Comparison of ENCODE assay signal across 8 mouse cellular contexts in genomic region chr19:44388475-44389428, GRCm38 (mm10). TPM values are rescaled to one million over a fixed set of nuclear protein-coding genes. Genes with fewer than 3 reads are reported as not detected.
DNase-seq lines count a peak whose midpoint lies in the region; ATAC-seq and TF ChIP-seq lines count a peak whose summit lies in the region.

No protein-coding gene starts in this region.

- H3K27me3 ChIP-seq in G1E (ENCODE audit: insufficient read depth, low read length) = no peaks in the 10 kb centered on the region
- H3K27me3 ChIP-seq in cerebellum, adult 2 months (ENCODE audit: control insufficient read depth, insufficient read depth, low read length) = no peaks in the 10 kb centered on the region
- H3K27me3 ChIP-seq in forebrain, postnatal 0 days (ENCODE audit: insufficient read depth, low read length) = no peaks in the 10 kb centered on the region
- no peaks in the 10 kb centered on the region for H3K27me3 ChIP-seq in neural tube, embryonic 15.5 days (replicated peaks)

- H3K4me3 ChIP-seq in G1E (ENCODE audit: low read depth, low read length) = peak overlapping the region; percentile 71
- H3K4me3 ChIP-seq in cerebellum, adult 2 months (replicated peaks; ENCODE audit: insufficient read depth, low read depth, low read length) = peak overlapping the region; percentile 80
- H3K4me3 ChIP-seq in forebrain, postnatal 0 days (ENCODE audit: low read depth, low read length) = peak overlapping the region; percentile 64
- H3K4me3 ChIP-seq in layer of hippocampus, adult 2 months = peak overlapping the region; percentile 57
- H3K4me3 ChIP-seq in lung, adult 2 months (replicated peaks; ENCODE audit: extremely low read depth, low read depth, low read length) = peak overlapping the region; percentile 69
- peak overlapping the region; percentile 60 for H3K4me3 ChIP-seq in neural tube, embryonic 15.5 days (replicated peaks)

- no peak for TF ChIP-seq CTCF in G1E (IDR thresholded peaks at IDR 0.05; ENCODE audit: low read depth, low read length)
- no peak for TF ChIP-seq CTCF in cerebellum, adult 2 months (IDR thresholded peaks at IDR 0.05; ENCODE audit: borderline replicate concordance, insufficient read depth, low read depth, low read length)
- TF ChIP-seq CTCF in forebrain, postnatal 0 days (IDR thresholded peaks at IDR 0.05; ENCODE audit: low read depth) = no peak
- TF ChIP-seq CTCF in layer of hippocampus, adult 2 months (conservative IDR thresholded peaks at IDR 0.05) = no peak
- TF ChIP-seq CTCF in lung, adult 2 months (IDR thresholded peaks at IDR 0.05; ENCODE audit: insufficient read depth, low read length) = no peak

- ATAC-seq in G1E (ENCODE audit: extremely low read depth, insufficient number of reproducible peaks, low FRiP score, poor library complexity, severe bottlenecking) = peak; percentile 82
- ATAC-seq in forebrain, postnatal 0 days = peak; percentile 98
- ATAC-seq in neural tube, embryonic 15.5 days (ENCODE audit: low FRiP score) = peak; percentile 96

- H3K9ac ChIP-seq in forebrain, postnatal 0 days = peak overlapping the region; percentile 75
- peak overlapping the region; percentile 60 for H3K9ac ChIP-seq in neural tube, embryonic 15.5 days (replicated peaks)

- WGBS in cerebellum, adult 2 months = 2% methylated on average over 41 of the region's 41 CpGs
- 4% methylated on average over 41 of the region's 41 CpGs for WGBS in forebrain, postnatal 0 days
- WGBS in lung, adult 2 months = 2% methylated on average over 41 of the region's 41 CpGs
- 4% methylated on average over 38 of the region's 41 CpGs for WGBS in neural tube, embryonic 15.5 days

- H3K9me3 ChIP-seq in G1E (replicated peaks) = no peaks in the 10 kb centered on the region
- no peaks in the 10 kb centered on the region for H3K9me3 ChIP-seq in forebrain, postnatal 0 days (ENCODE audit: low read length)
- no peaks in the 10 kb centered on the region for H3K9me3 ChIP-seq in neural tube, embryonic 15.5 days (replicated peaks)

- DNase-seq in G1E (ENCODE audit: low spot score) = peak; percentile 85
- peak; percentile 91 to 94 for DNase-seq in cerebellum, adult 2 months
- peak; percentile 92 for DNase-seq in forebrain, postnatal 0 days
- peak; percentile 94 for DNase-seq in heart, postnatal 4 days
- DNase-seq in layer of hippocampus, adult 2 months (ENCODE audit: low spot score in 2 of 2) = peak; percentile 83 to 90
- peak; percentile 96 for DNase-seq in lung, adult 2 months
- peak; percentile 95 for DNase-seq in testis, postnatal 14 days (ENCODE audit: low spot score)

- H3K4me2 ChIP-seq in forebrain, postnatal 0 days (ENCODE audit: low read depth) = peak overlapping the region; percentile 91
- peak overlapping the region; percentile 71 for H3K4me2 ChIP-seq in neural tube, embryonic 15.5 days

- peaks cover 78% of the 10 kb centered on the region for H3K4me1 ChIP-seq in G1E (ENCODE audit: insufficient read depth, low read depth, low read length)
- H3K4me1 ChIP-seq in cerebellum, adult 2 months (ENCODE audit: control insufficient read depth, insufficient read depth, low read length) = peaks cover under 1% of the 10 kb centered on the region
- H3K4me1 ChIP-seq in forebrain, postnatal 0 days (ENCODE audit: insufficient read depth) = 0 out of 2 replicates have a peak, but pooled peaks cover 4% of the 10 kb centered on the region
- H3K4me1 ChIP-seq in lung, adult 2 months (ENCODE audit: control insufficient read depth, insufficient read depth, low read length) = peaks cover 5% of the 10 kb centered on the region; the same call in 1 of the 2 replicates
- H3K4me1 ChIP-seq in neural tube, embryonic 15.5 days = peaks cover 18% of the 10 kb centered on the region

- TF ChIP-seq POLR2A in cerebellum, adult 2 months (IDR thresholded peaks at IDR 0.05; ENCODE audit: borderline replicate concordance, insufficient read depth, low read length) = peak; percentile 75; the same call in 1 of the 2 replicates
- TF ChIP-seq POLR2A in lung, adult 2 months (IDR thresholded peaks at IDR 0.05; ENCODE audit: borderline replicate concordance, extremely low read depth, low read depth, low read length) = peak; percentile 89; the same call in 1 of the 2 replicates

- H3K36me3 ChIP-seq in G1E (replicated peaks) = no peaks in the 10 kb centered on the region
- H3K36me3 ChIP-seq in forebrain, postnatal 0 days (ENCODE audit: insufficient read depth) = peaks cover 2% of the 10 kb centered on the region; the same call in 1 of the 2 replicates
- no peaks in the 10 kb centered on the region for H3K36me3 ChIP-seq in neural tube, embryonic 15.5 days

- H3K27ac ChIP-seq in cerebellum, adult 2 months (ENCODE audit: insufficient read depth, low read length) = peak overlapping the region; percentile 83
- H3K27ac ChIP-seq in forebrain, postnatal 0 days (ENCODE audit: low read depth, low read length) = peak overlapping the region; percentile 72
- H3K27ac ChIP-seq in layer of hippocampus, adult 2 months = peak overlapping the region; percentile 95
- peak overlapping the region; percentile 81 for H3K27ac ChIP-seq in neural tube, embryonic 15.5 days (replicated peaks)

RNA-seq across cellular contexts. Expression of gene Scd1, which starts 18.9 kb away (rescaled TPM):
- total RNA-seq in G1E (2014; fragmentation: Nextera tagmentation) (0.38 and 0.63 TPM in 2 replicates), G1E (2017) (5.6 and 6.4 TPM in 2 replicates)
- polyA plus RNA-seq in G1E (2012) = 6.6 TPM in 2 replicates
- 151 and 160 TPM in 2 replicates for polyA plus RNA-seq in cerebellum, adult 2 months (2012; rRNA removed)
- total RNA-seq in forebrain, postnatal 0 days (2014; rRNA removed) = 30.8 and 41.0 TPM in 2 replicates
- 5.2 and 8.7 TPM in 2 replicates for polyA plus RNA-seq in forebrain, postnatal 0 days (2015; fragmentation: Nextera tagmentation; extraction: Ambion mirVana)
- 10 to 100 TPM; 12.3 to 12.9 TPM for total RNA-seq in heart, postnatal 4 days (2021)
- 100 to 1,000 TPM; 139 TPM for total RNA-seq in layer of hippocampus, adult 2 months (2021)
- polyA plus RNA-seq in lung, adult 2 months (2012; rRNA removed) = 3,425 and 3,454 TPM in 2 replicates
- polyA plus RNA-seq in neural tube, embryonic 15.5 days (2015; fragmentation: Nextera tagmentation; extraction: Ambion mirVana) = 7.5 and 8.5 TPM in 2 replicates

RNA-seq across cellular contexts. Expression of gene Scd4, which starts 55.9 kb away (rescaled TPM):
- total RNA-seq in G1E (2014; fragmentation: Nextera tagmentation) (0.23 TPM in 1 of 2 replicates, not detected in the other), G1E (2017) (0.44 and 0.76 TPM in 2 replicates)
- polyA plus RNA-seq in G1E (2012) = 0.10 and 0.13 TPM in 2 replicates
- polyA plus RNA-seq in cerebellum, adult 2 months (2012; rRNA removed) = 0.18 and 0.22 TPM in 2 replicates
- total RNA-seq in forebrain, postnatal 0 days (2014; rRNA removed) = 0.23 and 0.43 TPM in 2 replicates
- 0.11 and 0.25 TPM in 2 replicates for polyA plus RNA-seq in forebrain, postnatal 0 days (2015; fragmentation: Nextera tagmentation; extraction: Ambion mirVana)
- 10 to 100 TPM; 47.7 to 52.4 TPM for total RNA-seq in heart, postnatal 4 days (2021)
- total RNA-seq in layer of hippocampus, adult 2 months (2021) = 1 to 10 TPM; 2.3 to 2.5 TPM
- polyA plus RNA-seq in lung, adult 2 months (2012; rRNA removed) = 0.46 and 0.97 TPM in 2 replicates
- polyA plus RNA-seq in neural tube, embryonic 15.5 days (2015; fragmentation: Nextera tagmentation; extraction: Ambion mirVana) = 0.09 and 0.15 TPM in 2 replicates

Comparison
In these comparisons a context has a peak if more than half of its experiments do, and no peak if none do; other contexts are left out.
1. Peak in every context shown above with its lines: DNase-seq, ATAC-seq, H3K4me3 ChIP-seq and H3K27ac ChIP-seq.
2. RNA of gene Scd1, which starts 18.9 kb away (polyA plus RNA-seq): 3,425 to 3,454 TPM in lung, adult 2 months; 151 to 160 TPM in cerebellum, adult 2 months, 5.2 to 8.7 TPM in forebrain, postnatal 0 days, 7.5 to 8.5 TPM in neural tube, embryonic 15.5 days and 6.6 TPM in G1E; every median in the first group is over 10 times any median in the second.